Mouse (Mus musculus) c-Kit-positive CD71-negative TER-119-negative erythroid progenitor cells, embryonic 14.5 days (primary cell): Measurements from ENCODE around the gene F11.

ENCODE experiments used
- DNase-seq: peaks from one replicate; pipeline ENCODE4 v3.0.0-alpha.2; 2013; ENCODE audit warnings: low read depth

Gene F11

GRCm38 (mm10) chr8:45261920-45262319 is at the start of gene F11:
TSS of gene F11 (minus strand) at chr8:45262031.
- DNase-seq, result no peak

- no peak for DNase-seq
Observed at GRCm38 (mm10) chr8:45310967-45311366, 49.1 kb upstream of the F11 start.

- DNase-seq, result no peak
Observed at GRCm38 (mm10) chr8:45308366-45308765, 46.5 kb upstream of the F11 start, which contains the start of gene Gm45753. TSS of gene Gm45753 (minus strand) at chr8:45308466.

- no peak for DNase-seq
Observed at GRCm38 (mm10) chr8:45305479-45305878, 43.6 kb upstream of the F11 start.

- no peak for DNase-seq
Observed at GRCm38 (mm10) chr8:45304354-45304753, 42.5 kb upstream of the F11 start.

- no peak for DNase-seq
Observed at GRCm38 (mm10) chr8:45302390-45302789, 40.6 kb upstream of the F11 start.

- DNase-seq, result no peak
Observed at GRCm38 (mm10) chr8:45295276-45295675, 33.4 kb upstream of the F11 start.

- no peak for DNase-seq
Observed at GRCm38 (mm10) chr8:45294687-45295086, 32.9 kb upstream of the F11 start, which contains the start of gene Klkb1. TSS of gene Klkb1 (minus strand) at chr8:45294859.

GRCm38 (mm10) chr8:45291790-45292189 is 30.0 kb upstream of the F11 start:
- no peak for DNase-seq

- DNase-seq, result no peak
Observed at GRCm38 (mm10) chr8:45281630-45282029, 19.8 kb upstream of the F11 start.

- no peak for DNase-seq
Observed at GRCm38 (mm10) chr8:45277453-45277852, 15.6 kb upstream of the F11 start.

- DNase-seq, result no peak
Observed at GRCm38 (mm10) chr8:45274317-45274716, 12.5 kb upstream of the F11 start.

GRCm38 (mm10) chr8:45269056-45269455 is 7.2 kb upstream of the F11 start:
- no peak for DNase-seq

GRCm38 (mm10) chr8:45268485-45268884 is 6.7 kb upstream of the F11 start:
- no peak for DNase-seq

GRCm38 (mm10) chr8:45267611-45268391 is 6.0 kb upstream of the F11 start:
- DNase-seq, result no peak

- no peak for DNase-seq
Observed at GRCm38 (mm10) chr8:45266993-45267392, 5.2 kb upstream of the F11 start.

GRCm38 (mm10) chr8:45264918-45265317 is 3.1 kb upstream of the F11 start:
- no peak for DNase-seq

GRCm38 (mm10) chr8:45262851-45263250 is 1.0 kb upstream of the F11 start:
- DNase-seq, result no peak

GRCm38 (mm10) chr8:45258421-45258820 is 3.4 kb downstream of the F11 start:
- DNase-seq, result no peak

GRCm38 (mm10) chr8:45255040-45255439 is 6.8 kb downstream of the F11 start:
- DNase-seq, result no peak

- DNase-seq, result no peak
Observed at GRCm38 (mm10) chr8:45254194-45254842, 7.5 kb downstream of the F11 start.

GRCm38 (mm10) chr8:45253586-45253985 is 8.2 kb downstream of the F11 start:
- no peak for DNase-seq

GRCm38 (mm10) chr8:45253111-45253510 is 8.7 kb downstream of the F11 start:
- no peak for DNase-seq
